Comparison of ENCODE assay signal across 8 mouse cellular contexts in genomic region chr10:88730571-88731495, GRCm38 (mm10). TPM values are rescaled to one million over a fixed set of nuclear protein-coding genes. Genes with fewer than 3 reads are reported as not detected.
DNase-seq lines count a peak whose midpoint lies in the region; ATAC-seq and TF ChIP-seq lines count a peak whose summit lies in the region.

TSS of gene Arl1 (plus strand) at chr10:88730858.

- H3K9ac ChIP-seq in lung, postnatal 0 days (replicated peaks; ENCODE audit: low read depth), result peak within 1 kb of the TSS; percentile 93

- H3K4me1 ChIP-seq in hindbrain, embryonic 10.5 days (replicated peaks), result peaks cover 18% of the 10 kb centered on the region
- peaks cover 3% of the 10 kb centered on the region; the same call in 1 of the 2 replicates for H3K4me1 ChIP-seq in lung, postnatal 0 days (ENCODE audit: insufficient read depth, low read depth, low read length)

- no peaks in the 10 kb centered on the region for H3K27me3 ChIP-seq in hindbrain, embryonic 10.5 days (ENCODE audit: insufficient read depth, poor library complexity, severe bottlenecking)
- H3K27me3 ChIP-seq in lung, postnatal 0 days (replicated peaks; ENCODE audit: insufficient read depth, low read length), result no peaks in the 10 kb centered on the region

- H3K9me3 ChIP-seq in hindbrain, embryonic 10.5 days, result no peaks in the 10 kb centered on the region
- H3K9me3 ChIP-seq in lung, postnatal 0 days (ENCODE audit: low read length), result no peaks in the 10 kb centered on the region

- peak; percentile 80 for ATAC-seq in frontal cortex, adult (ENCODE audit: low TSS enrichment)
- peak; percentile 97 for ATAC-seq in lung, postnatal 0 days

- H3K4me3 ChIP-seq in hindbrain, embryonic 10.5 days, result peak within 1 kb of the TSS; percentile 97
- peak within 1 kb of the TSS; percentile 93 for H3K4me3 ChIP-seq in lung, postnatal 0 days (ENCODE audit: low read depth, low read length)

- TF ChIP-seq CTCF in lung, postnatal 0 days (IDR thresholded peaks at IDR 0.05), result peak; percentile 34

- peak; percentile 74 for TF ChIP-seq EP300 in lung, postnatal 0 days (IDR thresholded peaks at IDR 0.05)

- peak within 1 kb of the TSS; percentile 91 for H3K27ac ChIP-seq in hindbrain, embryonic 10.5 days
- peak within 1 kb of the TSS; percentile 89 for H3K27ac ChIP-seq in lung, postnatal 0 days (ENCODE audit: low read length)

- under 1% methylated on average over 65 of the region's 65 CpGs for WGBS in hindbrain, embryonic 10.5 days
- WGBS in lung, postnatal 0 days, result under 1% methylated on average over 63 of the region's 65 CpGs

- DNase-seq in MEL-GATA-1-ER (ENCODE audit: extremely low read depth, low read depth), result peak; percentile 85
- DNase-seq in cerebellum, adult 8-10 months, result peak; percentile 93
- peak; percentile 90 for DNase-seq in hindbrain, embryonic 10.5 days (ENCODE audit: low spot score)
- peak; percentile 91 for DNase-seq in layer of hippocampus, adult 9-11 months
- DNase-seq in lung, postnatal 0 days (ENCODE audit: low spot score), result peak; percentile 96
- DNase-seq in ovary, postnatal 14 days (ENCODE audit: low spot score), result peak; percentile 90
- peak; percentile 89 for DNase-seq in thymus, postnatal 14 days

- H3K4me2 ChIP-seq in lung, postnatal 0 days (replicated peaks; ENCODE audit: low read depth, low read length), result peak within 1 kb of the TSS; percentile 69

- peaks cover 13% of the 10 kb centered on the region; the same call in 1 of the 2 replicates for H3K36me3 ChIP-seq in hindbrain, embryonic 10.5 days
- no peaks in the 10 kb centered on the region for H3K36me3 ChIP-seq in lung, postnatal 0 days (ENCODE audit: insufficient read depth, low read length)

RNA-seq across cellular contexts. Expression of gene Arl1, which starts in this region (rescaled TPM):
- polyA plus RNA-seq in hindbrain, embryonic 10.5 days (2016; fragmentation: Nextera tagmentation; extraction: Ambion mirVana), result 143 and 160 TPM in 2 replicates
- 173 and 176 TPM in 2 replicates for polyA plus RNA-seq in lung, postnatal 0 days (2015; fragmentation: Nextera tagmentation; extraction: Ambion mirVana)

Comparison
In these comparisons a context has a peak if more than half of its experiments do, and no peak if none do; other contexts are left out.
1. Peak in every context shown above with its lines: DNase-seq, ATAC-seq, H3K4me3 ChIP-seq and H3K27ac ChIP-seq.